Mouse (Mus musculus) thymus, postnatal 0 days (tissue): ENCODE measurements around the gene Cxcl12. TPM values are rescaled to one million over a fixed set of nuclear protein-coding genes. Genes with fewer than 3 reads are reported as not detected.

Source experiments
- DNase-seq: peaks from one replicate; pipeline ENCODE4 v3.0.0-alpha.2; 2015; ENCODE audit warnings: low spot score
- polyA plus RNA-seq: library from polyadenylated mRNA; unstranded; fragments of >200 nt; fragmentation: Nextera tagmentation; extraction: Ambion mirVana; gene quantifications from 2 replicates; pipeline ENCODE4 v1.2.1, GENCODE M21; 2015

The Cxcl12 gene
- polyA plus RNA-seq, 1 experiment from 2014 or later, result 239 TPM

DNA sequence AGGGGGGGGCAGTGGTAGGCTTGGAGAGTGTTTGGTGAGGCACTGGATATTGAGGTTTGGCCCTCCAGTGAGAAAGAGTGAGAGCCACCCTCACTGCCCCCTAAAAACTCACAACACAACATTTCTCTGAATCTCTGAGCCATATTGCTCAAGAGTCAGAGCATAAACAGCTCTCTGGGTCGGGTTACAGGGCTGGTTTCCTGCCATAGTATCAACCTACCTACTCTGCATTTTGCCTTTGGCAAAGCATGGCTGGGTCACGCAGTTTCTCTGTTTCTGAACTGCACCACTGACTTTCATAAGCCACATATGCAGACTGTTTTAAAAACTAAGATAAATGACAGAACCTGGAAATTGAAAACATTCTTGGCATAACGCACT, 51.0 kb downstream of the Cxcl12 start:
- no peak for DNase-seq

DNA sequence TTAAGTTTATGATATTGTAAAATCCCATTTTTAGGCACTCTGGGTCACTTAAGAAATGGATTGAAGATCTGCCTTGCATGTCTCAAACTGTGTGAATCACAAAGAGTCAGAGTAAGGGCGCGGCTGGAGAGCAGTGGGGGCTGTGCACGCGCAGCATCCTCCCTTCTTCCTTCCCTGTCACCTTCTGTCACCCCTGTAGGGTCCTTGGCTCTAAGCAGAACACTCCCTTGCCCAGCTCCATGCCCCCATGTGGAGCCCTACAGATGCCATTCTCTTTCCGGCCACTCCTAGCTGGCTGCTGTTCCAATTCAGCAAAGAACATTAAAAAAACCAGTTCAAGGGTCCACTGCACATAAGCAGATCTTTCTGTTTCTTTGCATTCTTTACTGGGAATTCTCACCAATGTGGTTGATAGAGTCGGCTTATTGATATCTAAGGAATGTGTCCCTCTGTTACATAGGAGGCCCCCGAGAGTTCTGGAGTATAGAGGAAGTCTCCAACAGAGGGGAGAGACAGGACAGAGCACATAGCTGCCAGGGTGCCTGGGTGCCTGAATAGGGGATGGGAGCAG, 51.7 kb downstream of the Cxcl12 start:
- DNase-seq, result no peak

DNA sequence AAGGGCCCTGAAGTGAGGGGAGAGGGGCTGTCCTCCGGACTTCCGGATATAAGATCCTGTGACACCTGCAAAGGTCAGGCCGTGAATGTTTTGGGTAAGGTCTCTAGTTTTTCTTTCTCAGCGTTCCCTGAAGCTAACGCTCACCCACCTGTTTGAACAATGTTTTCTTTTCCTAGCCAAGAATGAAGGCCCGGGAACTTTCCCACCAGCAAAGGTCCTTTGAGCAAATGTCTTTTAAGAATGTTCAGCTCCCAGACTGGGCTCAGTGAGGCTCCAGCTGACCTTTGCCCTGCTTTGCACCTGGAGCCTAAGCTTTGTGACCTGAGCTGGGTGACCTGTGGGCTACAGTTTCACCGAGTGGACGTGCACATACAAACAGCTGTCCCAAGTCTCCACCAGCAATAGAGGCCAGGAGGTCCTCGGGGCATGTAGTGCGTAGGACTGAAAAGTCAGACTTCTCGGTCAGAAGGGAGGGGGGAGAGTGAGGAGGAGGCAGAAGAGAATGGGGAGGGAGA, 52.6 kb downstream of the Cxcl12 start:
- no peak for DNase-seq
